Mouse (Mus musculus) forebrain, embryonic 13.5 days (tissue): Measurements from ENCODE around the gene Ccna1. TPM values are rescaled to one million over a fixed set of nuclear protein-coding genes. Genes with fewer than 3 reads are reported as not detected.

Source experiments
- ATAC-seq: fragments of 200-750 bp; cut with Nextera tagmentation; 2 replicates; pipeline ENCODE4 v1.8.0; 2017
- H3K27ac ChIP-seq: fragments of 300-500 bp; sonication (generic); 2 replicates; pipeline ENCODE4 v1.5.1; 2015; ENCODE audit warnings: inconsistent platforms, mild to moderate bottlenecking, moderate library complexity
- H3K27me3 ChIP-seq: fragments of 300-500 bp; sonication (generic); 2 replicates; pipeline ENCODE4 v1.6.1; 2015; ENCODE audit warnings: mild to moderate bottlenecking, inconsistent platforms
- H3K36me3 ChIP-seq: fragments of 300-500 bp; sonication (generic); 2 replicates; pipeline ENCODE4 v1.6.1; 2015; ENCODE audit warnings: mild to moderate bottlenecking, inconsistent platforms; ENCODE audit not compliant: poor library complexity, severe bottlenecking
- H3K4me1 ChIP-seq: fragments of 300-500 bp; sonication (generic); 2 replicates; pipeline ENCODE4 v1.6.1; 2015; ENCODE audit warnings: inconsistent platforms
- H3K4me2 ChIP-seq: fragments of 300-500 bp; sonication (generic); 2 replicates; pipeline ENCODE4 v1.6.1; 2015; ENCODE audit warnings: inconsistent platforms, mild to moderate bottlenecking, moderate library complexity
- H3K4me3 ChIP-seq: fragments of 300-500 bp; sonication (generic); 2 replicates; pipeline ENCODE4 v1.5.1; 2015; ENCODE audit warnings: mild to moderate bottlenecking, inconsistent platforms
- H3K9ac ChIP-seq: fragments of 300-500 bp; sonication (generic); 2 replicates; pipeline ENCODE4 v1.6.1; 2015; ENCODE audit warnings: mild to moderate bottlenecking, inconsistent platforms
- H3K9me3 ChIP-seq: fragments of 300-500 bp; sonication (generic); replicated peaks from 2 replicates; pipeline ENCODE4 v1.6.1; 2016; ENCODE audit warnings: inconsistent platforms
- WGBS: fragments of 180-500 bp; shearing (Covaris S2); methylation state at CpG from one replicate; pipeline ENCODE4 v1.1.7; 2015; 5-methylcytosine and 5-hydroxymethylcytosine counted together
- polyA plus RNA-seq: library from polyadenylated mRNA; unstranded; fragments of >200 nt; fragmentation: Nextera tagmentation; extraction: Ambion mirVana; gene quantifications from 2 replicates; pipeline ENCODE4 v1.2.1, GENCODE M21; 2015

Gene Ccna1
- 2.7 and 4.9 TPM in 2 replicates for polyA plus RNA-seq

DNA sequence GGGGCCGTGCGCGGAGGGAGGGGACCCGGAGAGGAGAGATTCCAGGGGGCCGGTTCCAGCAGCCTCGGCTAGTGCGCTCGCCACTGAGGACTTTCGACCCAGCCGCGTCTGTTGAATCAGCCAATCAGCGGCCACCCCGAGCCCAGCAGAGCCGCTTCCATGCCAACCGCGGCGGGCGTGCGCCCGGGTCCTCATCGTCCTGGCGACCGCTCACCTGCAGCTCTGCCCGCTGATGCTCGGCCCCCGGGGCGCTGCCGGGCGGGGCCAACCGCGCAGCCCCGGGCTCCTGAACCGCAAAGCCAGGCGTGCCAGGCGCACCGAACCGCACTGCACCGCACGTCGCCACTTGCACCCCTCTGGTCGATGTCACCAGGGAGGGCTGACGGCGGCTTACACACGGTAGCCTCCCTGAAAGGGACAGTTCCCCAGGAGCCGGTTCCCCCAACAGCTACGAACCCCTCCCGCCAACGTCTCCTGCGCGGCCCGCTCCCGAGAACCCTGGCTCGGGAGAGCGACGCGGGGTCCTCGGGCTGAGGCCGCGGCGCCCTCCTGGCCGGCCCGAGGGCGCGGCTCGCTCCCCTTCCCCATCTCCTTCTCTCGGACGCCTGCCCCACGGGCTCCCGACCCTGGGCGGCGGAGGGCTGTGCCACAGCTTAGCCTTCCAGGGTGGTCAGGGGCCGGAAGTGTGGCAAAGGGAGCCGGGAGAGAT lies at the start of gene Ccna1:
Ccna1 (minus strand) TSS at position 464 of the 709 bp plus-strand sequence.
- peak; percentile 96 for ATAC-seq
- Histone ChIP-seq H3K36me3 (no peaks in the 10 kb centered on the region), H3K4me1 (peaks cover 15% of the 10 kb centered on the region), H3K9ac (peak within 1 kb of the TSS; percentile 71), H3K27ac (no peak within 1 kb of the TSS), H3K4me2 (peak within 1 kb of the TSS; percentile 99), H3K4me3 (peak within 1 kb of the TSS; percentile 68), H3K9me3 (no peaks in the 10 kb centered on the region), H3K27me3 (peaks cover 19% of the 10 kb centered on the region)
- 0% methylated on average over 70 of the region's 73 CpGs for WGBS

DNA sequence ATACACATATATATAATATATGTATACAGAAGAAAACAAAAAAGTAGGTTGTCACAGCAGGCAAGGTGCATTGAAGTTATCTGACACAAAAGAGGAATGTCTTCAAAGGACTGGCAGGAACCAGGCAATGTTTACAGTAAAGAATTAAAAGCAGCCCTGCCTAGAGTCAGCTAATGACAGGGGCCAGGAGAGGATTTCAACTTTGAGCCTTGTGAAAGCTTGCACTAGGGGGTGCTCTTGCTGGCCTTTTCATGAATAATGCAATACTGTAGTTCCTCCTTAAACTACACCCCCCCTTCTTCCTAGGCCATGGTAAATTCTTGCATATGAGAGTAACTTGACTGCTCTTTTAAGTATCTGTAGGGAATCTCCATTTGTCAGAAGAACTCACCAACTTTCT lies 45.8 kb upstream of the Ccna1 start:
- Histone ChIP-seq H3K9me3 (no peaks in the 10 kb centered on the region; the same call in 1 of the 2 replicates), H3K4me1 (peaks cover 19% of the 10 kb centered on the region), H3K9ac (no peak overlapping the region), H3K4me2 (no peak overlapping the region), H3K27ac (no peak overlapping the region), H3K36me3 (no peaks in the 10 kb centered on the region), H3K4me3 (no peak overlapping the region), H3K27me3 (no peaks in the 10 kb centered on the region)
- ATAC-seq: no peak

DNA sequence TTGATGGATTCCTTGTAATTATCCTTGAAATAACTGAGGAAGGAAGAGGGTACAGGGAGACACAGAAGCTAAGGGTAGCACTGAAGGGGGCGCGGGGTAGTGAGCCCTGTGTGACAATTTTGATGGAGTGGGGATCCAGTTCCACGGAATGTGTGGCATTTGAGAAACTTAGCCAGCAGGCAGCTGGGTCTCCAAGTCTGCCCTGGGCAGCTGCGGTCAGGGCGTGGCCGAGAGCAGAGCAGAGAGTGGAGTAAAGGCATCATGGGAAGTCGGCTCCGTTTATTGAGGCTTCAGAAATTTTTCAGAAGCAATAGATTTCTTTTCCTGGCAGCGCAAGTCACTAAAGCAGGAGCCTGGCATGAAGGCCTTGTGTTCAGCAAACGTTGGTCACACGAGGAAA lies 43.7 kb upstream of the Ccna1 start:
- peaks cover 20% of the 10 kb centered on the region for H3K4me1 ChIP-seq
- 86% methylated on average over 11 of the region's 11 CpGs for WGBS
- ATAC-seq: no peak
- H3K4me3 ChIP-seq: no peak overlapping the region
- H3K4me2 ChIP-seq: no peak overlapping the region
- no peaks in the 10 kb centered on the region for H3K36me3 ChIP-seq
- H3K27me3 ChIP-seq: no peaks in the 10 kb centered on the region
- no peak overlapping the region for H3K9ac ChIP-seq
- no peak overlapping the region for H3K27ac ChIP-seq
- H3K9me3 ChIP-seq: no peaks in the 10 kb centered on the region; the same call in 1 of the 2 replicates

DNA sequence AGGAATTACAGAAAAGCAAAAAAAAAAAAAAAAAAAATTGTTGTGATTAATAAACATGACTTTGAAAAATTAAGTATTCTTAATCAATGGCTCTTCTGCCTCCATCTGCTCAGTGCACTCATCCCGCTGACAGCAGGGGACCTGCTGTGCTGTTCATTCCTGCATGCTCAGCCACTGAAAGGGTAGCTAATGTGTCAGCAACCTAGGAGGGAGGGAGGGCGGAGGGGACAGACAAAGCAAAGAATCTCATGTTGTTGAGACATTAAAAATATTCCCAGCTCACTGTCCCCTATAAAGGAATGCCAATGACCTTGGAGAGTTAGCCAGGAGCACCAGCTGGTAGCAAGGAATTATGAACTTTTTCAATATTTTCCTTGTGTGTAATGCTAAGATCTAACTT lies 42.7 kb upstream of the Ccna1 start:
- Histone ChIP-seq H3K4me3 (no peak overlapping the region), H3K27me3 (no peaks in the 10 kb centered on the region), H3K36me3 (no peaks in the 10 kb centered on the region), H3K9me3 (no peaks in the 10 kb centered on the region; the same call in 1 of the 2 replicates), H3K27ac (no peak overlapping the region), H3K4me2 (no peak overlapping the region), H3K4me1 (peaks cover 20% of the 10 kb centered on the region), H3K9ac (no peak overlapping the region)
- peak; percentile 81 for ATAC-seq
- 25% methylated on average over 2 of the region's 2 CpGs for WGBS

DNA sequence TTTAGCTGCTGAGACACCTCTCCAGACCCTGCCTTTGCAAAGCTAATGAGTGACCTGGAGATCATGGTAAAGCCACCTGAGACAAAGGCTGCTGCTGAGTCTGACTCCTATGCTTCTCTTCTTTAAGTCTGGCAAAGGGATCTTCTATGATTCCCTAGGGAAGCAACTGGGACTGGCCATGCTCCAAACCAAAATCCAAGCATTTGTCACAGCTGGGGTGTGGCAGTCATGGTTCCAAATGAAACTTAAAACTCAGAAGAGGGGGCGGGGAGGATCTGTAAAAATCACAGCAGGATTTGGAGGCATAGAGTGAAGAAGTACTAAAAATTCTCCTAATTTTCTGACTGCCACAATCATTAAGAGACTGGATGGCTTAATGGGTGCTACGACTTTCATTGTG lies 41.9 kb upstream of the Ccna1 start:
- H3K36me3 ChIP-seq: no peaks in the 10 kb centered on the region
- WGBS: 64% methylated on average over 2 of the region's 2 CpGs
- no peak overlapping the region for H3K4me2 ChIP-seq
- ATAC-seq: no peak
- no peak overlapping the region for H3K27ac ChIP-seq
- no peaks in the 10 kb centered on the region for H3K27me3 ChIP-seq
- H3K9ac ChIP-seq: no peak overlapping the region
- H3K4me1 ChIP-seq: peaks cover 20% of the 10 kb centered on the region
- no peaks in the 10 kb centered on the region; the same call in 1 of the 2 replicates for H3K9me3 ChIP-seq
- no peak overlapping the region for H3K4me3 ChIP-seq

DNA sequence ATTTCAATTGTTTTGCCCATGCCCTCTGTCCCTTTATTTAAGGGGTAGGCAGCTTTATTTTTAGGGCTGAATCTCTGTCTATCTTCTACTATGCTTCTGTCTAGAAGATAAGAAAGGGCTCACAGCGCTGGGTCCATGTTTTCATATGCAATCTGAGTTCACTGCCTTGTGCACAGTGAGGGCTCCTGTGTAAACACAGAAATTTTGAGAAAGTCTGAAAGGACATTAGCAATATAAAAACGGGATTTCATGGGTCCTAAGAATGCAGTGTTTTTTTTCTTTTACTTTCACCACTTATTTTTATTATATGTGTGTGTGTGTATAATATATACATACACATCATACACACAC lies 41.3 kb upstream of the Ccna1 start:
- ATAC-seq: no peak
- WGBS: 63% methylated on average over 2 of the region's 2 CpGs
- Histone ChIP-seq H3K27ac (peak overlapping the region; percentile 65; the same call in 1 of the 2 replicates), H3K36me3 (no peaks in the 10 kb centered on the region), H3K9ac (no peak overlapping the region), H3K9me3 (no peaks in the 10 kb centered on the region; the same call in 1 of the 2 replicates), H3K4me1 (peaks cover 20% of the 10 kb centered on the region), H3K4me3 (no peak overlapping the region), H3K4me2 (no peak overlapping the region), H3K27me3 (no peaks in the 10 kb centered on the region)

DNA sequence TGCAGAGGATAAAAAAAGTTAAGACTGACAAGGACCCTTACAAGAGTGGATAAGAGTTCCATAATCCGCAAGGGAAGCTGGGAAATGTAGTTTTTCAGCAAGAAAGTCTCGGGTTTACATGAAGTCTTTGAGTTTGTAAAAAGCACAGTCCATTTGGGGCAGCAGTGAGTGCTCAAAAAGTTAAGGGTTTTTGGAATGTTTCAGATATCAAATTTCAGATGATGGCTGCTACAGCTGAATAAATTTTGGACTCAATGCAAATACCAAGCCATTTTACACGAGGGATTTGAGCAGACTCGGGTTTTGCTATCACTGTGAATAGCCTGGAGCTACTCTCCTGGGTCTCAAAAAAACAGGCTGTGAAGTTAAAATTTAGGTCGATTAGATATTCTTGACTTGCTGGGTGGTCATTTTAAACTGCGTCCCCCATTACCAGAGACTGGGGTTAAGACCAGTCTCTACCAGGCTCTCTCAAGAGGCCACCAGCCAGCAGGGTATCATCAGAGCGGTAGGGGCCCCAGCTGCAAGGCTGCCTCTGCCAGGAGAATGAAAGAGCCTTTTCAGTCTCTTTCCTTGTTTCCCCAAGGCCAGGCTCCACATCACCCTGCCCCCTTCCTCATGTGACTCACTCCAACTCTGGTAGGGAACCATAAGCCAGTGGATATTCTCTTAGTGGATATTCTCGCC lies 40.8 kb upstream of the Ccna1 start:
- no peak overlapping the region for H3K9ac ChIP-seq
- H3K36me3 ChIP-seq: no peaks in the 10 kb centered on the region
- H3K9me3 ChIP-seq: no peaks in the 10 kb centered on the region; the same call in 1 of the 2 replicates
- no peaks in the 10 kb centered on the region for H3K27me3 ChIP-seq
- peaks cover 20% of the 10 kb centered on the region for H3K4me1 ChIP-seq
- peak overlapping the region; percentile 11; the same call in 1 of the 2 replicates for H3K4me2 ChIP-seq
- peak; percentile 87; the same call in 1 of the 2 replicates for ATAC-seq
- peak overlapping the region; percentile 65; the same call in 1 of the 2 replicates for H3K27ac ChIP-seq
- H3K4me3 ChIP-seq: no peak overlapping the region
- 20% methylated on average over 8 of the region's 8 CpGs for WGBS

DNA sequence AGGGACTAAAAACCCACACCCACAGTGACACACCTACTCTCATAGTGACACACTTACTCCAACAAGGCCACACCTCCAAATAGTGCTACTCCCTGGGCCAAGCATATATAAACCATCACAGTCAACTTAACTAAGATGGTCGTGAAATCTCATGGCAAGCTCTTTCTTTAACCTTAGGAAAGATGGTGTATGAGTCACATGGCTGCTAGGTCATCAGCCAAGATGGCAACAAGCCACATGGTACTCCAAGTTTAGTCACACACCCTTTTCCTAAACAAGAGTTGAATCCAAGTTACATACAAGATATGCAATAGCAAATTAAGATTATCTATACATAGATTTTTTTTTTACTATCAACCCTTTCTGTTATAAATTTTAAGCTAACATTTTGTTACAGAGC lies 37.9 kb upstream of the Ccna1 start:
- 92% methylated on average over 1 of the region's 1 CpGs for WGBS
- no peak overlapping the region for H3K9ac ChIP-seq
- no peaks in the 10 kb centered on the region for H3K9me3 ChIP-seq
- no peak overlapping the region for H3K4me2 ChIP-seq
- peaks cover 19% of the 10 kb centered on the region for H3K4me1 ChIP-seq
- no peak overlapping the region for H3K4me3 ChIP-seq
- no peak for ATAC-seq
- no peaks in the 10 kb centered on the region for H3K36me3 ChIP-seq
- no peak overlapping the region for H3K27ac ChIP-seq
- H3K27me3 ChIP-seq: no peaks in the 10 kb centered on the region

DNA sequence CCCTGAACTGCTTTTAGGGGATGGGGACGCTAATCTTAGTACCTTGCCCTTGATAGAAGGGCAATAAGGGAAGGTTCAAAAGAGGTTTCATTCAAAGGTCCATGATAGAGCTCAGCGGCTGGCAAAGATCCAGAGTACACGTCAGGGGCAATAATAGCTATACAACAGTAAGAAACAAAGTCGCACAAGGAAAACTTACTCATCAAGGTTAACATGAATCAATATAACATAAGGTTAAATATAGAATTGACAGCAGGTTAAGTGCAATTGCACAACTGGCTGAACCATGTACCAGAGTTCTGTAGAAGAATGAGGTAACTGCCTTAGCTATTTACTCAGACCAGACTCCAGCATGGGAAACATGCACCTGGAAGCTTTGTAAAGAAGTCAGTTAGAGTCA lies 34.0 kb upstream of the Ccna1 start:
- no peaks in the 10 kb centered on the region for H3K36me3 ChIP-seq
- H3K9ac ChIP-seq: no peak overlapping the region
- ATAC-seq: no peak
- no peaks in the 10 kb centered on the region for H3K9me3 ChIP-seq
- H3K4me2 ChIP-seq: no peak overlapping the region
- H3K4me3 ChIP-seq: no peak overlapping the region
- no peak overlapping the region for H3K27ac ChIP-seq
- WGBS: 72% methylated on average over 4 of the region's 4 CpGs
- no peaks in the 10 kb centered on the region for H3K27me3 ChIP-seq
- peaks cover 5% of the 10 kb centered on the region; the same call in 1 of the 2 replicates for H3K4me1 ChIP-seq

DNA sequence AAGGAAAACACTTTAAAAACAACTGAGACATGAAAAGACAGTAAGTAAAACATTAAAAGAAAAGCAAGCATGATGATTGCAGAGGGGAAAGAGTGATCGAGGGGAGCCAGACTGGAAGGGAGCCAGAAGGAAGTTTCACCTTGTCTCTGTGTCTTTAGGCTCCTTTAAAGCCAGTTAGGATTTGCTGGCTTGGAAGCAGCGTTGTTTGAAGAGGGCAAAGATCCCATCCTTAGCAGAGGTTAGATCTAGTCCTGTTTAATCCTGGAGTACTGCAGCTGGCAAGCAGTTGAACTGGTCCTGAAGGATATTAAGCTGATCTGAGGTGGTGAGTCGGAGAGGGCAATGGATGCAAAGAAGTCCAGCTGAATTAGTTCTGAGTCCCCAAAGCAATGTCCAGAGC lies 33.5 kb upstream of the Ccna1 start:
- no peak for ATAC-seq
- no peak overlapping the region for H3K4me3 ChIP-seq
- H3K4me1 ChIP-seq: peaks cover 5% of the 10 kb centered on the region; the same call in 1 of the 2 replicates
- 75% methylated on average over 3 of the region's 3 CpGs for WGBS
- no peak overlapping the region for H3K9ac ChIP-seq
- H3K27me3 ChIP-seq: no peaks in the 10 kb centered on the region
- H3K27ac ChIP-seq: no peak overlapping the region
- no peaks in the 10 kb centered on the region for H3K9me3 ChIP-seq
- no peaks in the 10 kb centered on the region for H3K36me3 ChIP-seq
- H3K4me2 ChIP-seq: no peak overlapping the region

DNA sequence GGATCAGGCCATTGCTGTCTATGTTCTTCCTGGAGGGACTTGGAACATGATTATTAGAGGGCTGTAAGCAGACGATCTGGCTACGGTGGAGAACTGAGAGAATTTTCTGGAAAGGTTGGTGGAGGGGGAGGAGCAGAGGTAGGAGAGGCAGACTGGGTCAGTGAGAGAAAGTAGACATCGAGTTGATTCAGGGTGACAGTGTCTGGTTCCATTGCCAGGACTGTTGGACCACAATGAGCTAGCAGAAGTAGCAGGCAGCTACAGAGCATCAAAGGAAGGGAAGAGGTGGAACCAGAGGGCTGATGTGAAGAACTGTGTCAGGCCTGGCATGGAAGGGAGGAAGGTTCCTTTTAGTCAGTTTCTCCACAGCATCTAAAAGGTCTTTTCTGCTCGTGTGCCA lies 33.1 kb upstream of the Ccna1 start:
- WGBS: 77% methylated on average over 4 of the region's 4 CpGs
- Histone ChIP-seq H3K9me3 (no peaks in the 10 kb centered on the region), H3K4me1 (peaks cover 5% of the 10 kb centered on the region; the same call in 1 of the 2 replicates), H3K36me3 (no peaks in the 10 kb centered on the region), H3K9ac (no peak overlapping the region), H3K4me2 (no peak overlapping the region), H3K27ac (no peak overlapping the region), H3K4me3 (no peak overlapping the region), H3K27me3 (no peaks in the 10 kb centered on the region)
- no peak for ATAC-seq

DNA sequence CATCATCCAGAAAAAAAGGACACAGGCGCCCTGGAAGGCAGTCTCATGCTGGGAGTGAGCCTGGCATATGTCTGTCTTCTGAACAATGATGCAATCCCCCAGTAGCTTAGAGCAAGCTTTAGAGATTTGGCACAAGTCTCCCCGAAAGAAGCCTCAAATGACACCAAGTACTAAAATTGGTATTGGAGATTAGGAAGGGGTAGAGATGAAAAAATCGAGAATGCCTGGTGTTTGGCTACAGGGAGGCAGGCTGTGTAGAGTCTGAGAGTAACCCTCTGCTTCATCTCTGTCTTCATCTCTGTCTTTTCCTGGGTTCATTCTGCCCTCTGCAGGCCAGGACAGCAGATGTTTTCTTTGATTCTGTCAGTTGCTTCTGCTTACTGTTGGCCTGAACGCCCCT lies 32.1 kb upstream of the Ccna1 start:
- Histone ChIP-seq H3K36me3 (no peaks in the 10 kb centered on the region), H3K4me2 (no peak overlapping the region), H3K27ac (no peak overlapping the region), H3K27me3 (no peaks in the 10 kb centered on the region), H3K4me3 (no peak overlapping the region), H3K9ac (no peak overlapping the region), H3K9me3 (no peaks in the 10 kb centered on the region), H3K4me1 (peaks cover 5% of the 10 kb centered on the region; the same call in 1 of the 2 replicates)
- no peak for ATAC-seq
- WGBS: 73% methylated on average over 4 of the region's 4 CpGs
